Mouse (Mus musculus): ENCODE data around the gene Polg2. TPM values are rescaled to one million over a fixed set of nuclear protein-coding genes. Genes with fewer than 3 reads are reported as not detected.

The Polg2 gene
- polyA plus RNA-seq, 1 experiment: 8.9 TPM

GRCm38 (mm10) chr11:106722831-106723361 lies 56.4 kb downstream of the Polg2 start:
- Histone ChIP-seq H3K4me3 (ENCODE audit: insufficient read depth, low read length) (no peak overlapping the region), H3K27ac (ENCODE audit: insufficient read depth, low read depth, low read length) (no peak overlapping the region), H3K4me1 (ENCODE audit: control insufficient read depth, insufficient read depth, low read length) (peaks cover 7% of the 10 kb centered on the region)
- no peak for TF ChIP-seq CTCF (IDR thresholded peaks at IDR 0.05; ENCODE audit: low read depth, low read length)
- no peak for TF ChIP-seq POLR2A (IDR thresholded peaks at IDR 0.05; ENCODE audit: borderline replicate concordance, low read depth, low read length)

- H3K27ac ChIP-seq (ENCODE audit: insufficient read depth, low read depth, low read length): no peak overlapping the region
- TF ChIP-seq CTCF (IDR thresholded peaks at IDR 0.05; ENCODE audit: low read depth, low read length) (no peak), POLR2A (IDR thresholded peaks at IDR 0.05; ENCODE audit: borderline replicate concordance, low read depth, low read length) (no peak)
- no peak overlapping the region for H3K4me3 ChIP-seq (ENCODE audit: insufficient read depth, low read length)
- H3K4me1 ChIP-seq (ENCODE audit: control insufficient read depth, insufficient read depth, low read length): peaks cover 23% of the 10 kb centered on the region
Measured at GRCm38 (mm10) chr11:106720379-106720778, 59.0 kb downstream of the Polg2 start.

Other genes starting within 250 kb of the Polg2 start
- 22.8 and 25.0 TPM in 2 replicates for gene Tex2, start 166.1 kb downstream of the Polg2 start, polyA plus RNA-seq (2012; ENCODE audit: insufficient read depth, insufficient read length, missing spikeins)
- 4.8 and 5.1 TPM in 2 replicates for gene Pecam1, start 28.9 kb downstream of the Polg2 start, polyA plus RNA-seq (2012; ENCODE audit: insufficient read depth, insufficient read length, missing spikeins)
- gene Milr1, start 28.3 kb downstream of the Polg2 start, polyA plus RNA-seq (2012; ENCODE audit: insufficient read depth, insufficient read length, missing spikeins): 202 and 222 TPM in 2 replicates
- gene Ddx5, start 9.6 kb upstream of the Polg2 start, polyA plus RNA-seq (2012; ENCODE audit: insufficient read depth, insufficient read length, missing spikeins): 1,156 and 1,201 TPM in 2 replicates
- 24.4 and 26.6 TPM in 2 replicates for gene Cep95, start 9.7 kb upstream of the Polg2 start, polyA plus RNA-seq (2012; ENCODE audit: insufficient read depth, insufficient read length, missing spikeins)
- 18.6 and 21.3 TPM in 2 replicates for gene Smurf2, start 141.2 kb upstream of the Polg2 start, polyA plus RNA-seq (2012; ENCODE audit: insufficient read depth, insufficient read length, missing spikeins)
- gene Kpna2, start 220.0 kb upstream of the Polg2 start, polyA plus RNA-seq (2012; ENCODE audit: insufficient read depth, insufficient read length, missing spikeins): 72.2 and 79.5 TPM in 2 replicates
- gene 1810010H24Rik, start 246.1 kb upstream of the Polg2 start, polyA plus RNA-seq (2012; ENCODE audit: insufficient read depth, insufficient read length, missing spikeins): not detected in 2 replicates

Data from bone marrow macrophage, adult 2 months (primary cell).